Mouse (Mus musculus) lung, adult 2 months (tissue): ENCODE data around the gene Hist1h2ad.

Source experiments
- CTCF ChIP-seq: fragments of 200-500 bp; IDR thresholded peaks from 2 replicates; pipeline ENCODE4 v1.5.1; 2011; ENCODE audit warnings: mild to moderate bottlenecking, low read length, control low read depth; ENCODE audit not compliant: insufficient read depth
- POLR2A ChIP-seq: fragments of 200-500 bp; IDR thresholded peaks from 2 replicates; pipeline ENCODE4 v1.6.1; 2011; ENCODE audit warnings: low read depth, mild to moderate bottlenecking, control low read depth, low read length, borderline replicate concordance; ENCODE audit errors: extremely low read depth

DNA sequence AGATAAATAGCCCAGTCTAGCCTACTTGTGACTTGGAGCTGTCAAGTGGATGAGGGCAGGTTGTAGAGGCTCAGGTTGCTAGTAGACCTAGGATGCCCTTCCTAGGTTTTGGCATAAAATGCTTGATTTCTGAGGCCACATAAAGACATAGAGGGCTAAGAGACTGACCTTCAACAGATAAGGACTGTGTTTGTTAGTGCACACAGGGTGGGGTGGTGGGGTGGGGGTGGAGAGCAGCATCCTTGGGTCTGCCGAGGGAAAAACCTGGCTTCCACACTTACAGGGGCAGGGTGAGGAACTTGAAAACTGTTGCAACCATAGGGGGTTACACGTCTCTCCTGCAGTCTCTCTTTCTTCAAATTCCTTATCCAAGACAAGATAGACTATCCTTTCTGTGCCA is 21.0 kb downstream of the Hist1h2ad start:
- TF ChIP-seq POLR2A (no peak), CTCF (no peak)
